Mouse (Mus musculus) skeletal muscle tissue, adult 2 months (tissue): ENCODE results near the gene Plac9a.
A peak's percentile ranks its signal among the peaks of the same experiment; 100 is the strongest.
"Not testable (repeated sequence)": the region's sequence is repeated elsewhere in the genome, so short reads cannot be mapped to it uniquely, and the experiment has no call there.

Experiments
- DNase-seq: peaks from one replicate; pipeline ENCODE4 v3.0.0-alpha.2; 2012; ENCODE audit warnings: low read depth, low spot score

Plac9a gene

GRCm38 (mm10) chr14:25903000-25903399 is at the start of gene Plac9a:
TSS of gene Plac9a (minus strand) at chr14:25903100.
- not testable (repeated sequence) for DNase-seq

GRCm38 (mm10) chr14:25938004-25938403 is 35.1 kb upstream of the Plac9a start, which contains the start of gene Cphx1:
TSS of gene Cphx1 (plus strand) at chr14:25938304.
- DNase-seq = not testable (repeated sequence)

- not testable (repeated sequence) for DNase-seq
Measured at GRCm38 (mm10) chr14:25936867-25937630, 34.1 kb upstream of the Plac9a start.

GRCm38 (mm10) chr14:25927562-25927881 is 24.6 kb upstream of the Plac9a start, which contains the start of gene Tmem254a:
TSS of gene Tmem254a (minus strand) at chr14:25927672.
- DNase-seq = not testable (repeated sequence)

DNA sequence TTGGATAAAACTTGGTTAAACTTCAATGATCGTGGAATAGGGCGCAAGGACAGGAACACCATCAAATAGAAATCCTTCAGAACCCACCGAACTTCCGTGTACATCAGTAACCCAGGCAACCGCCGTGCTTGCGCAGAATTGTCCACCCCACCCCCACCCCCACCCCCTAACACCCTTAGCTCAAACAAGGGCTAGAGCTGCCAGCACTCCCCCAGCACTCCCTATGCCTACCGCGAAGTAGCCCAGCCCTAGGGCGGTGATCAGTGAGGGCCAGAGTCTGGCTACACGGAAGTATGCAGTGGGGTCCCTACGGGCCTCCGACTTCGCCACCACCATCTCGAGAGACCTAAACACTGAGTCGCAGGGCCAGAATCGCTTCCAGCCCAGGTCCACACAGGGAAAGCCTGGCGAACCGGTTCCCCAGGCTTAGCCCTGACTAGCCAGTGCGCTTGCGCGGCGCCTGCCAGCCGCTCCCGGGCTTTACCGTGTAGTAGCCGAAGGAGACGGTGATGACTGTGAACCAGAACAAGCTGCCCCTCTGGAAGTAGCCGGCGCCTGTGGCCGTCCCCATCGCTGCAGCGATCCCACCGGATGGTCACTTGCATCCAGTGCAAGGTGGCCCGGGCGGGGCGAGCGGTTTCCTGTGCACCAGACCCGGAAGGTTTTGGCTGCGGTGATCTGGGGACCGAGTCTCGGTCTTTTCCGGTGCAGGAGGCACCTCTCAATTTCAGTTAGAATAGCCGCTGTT is 24.1 kb upstream of the Plac9a start:
- not testable (repeated sequence) for DNase-seq

DNA sequence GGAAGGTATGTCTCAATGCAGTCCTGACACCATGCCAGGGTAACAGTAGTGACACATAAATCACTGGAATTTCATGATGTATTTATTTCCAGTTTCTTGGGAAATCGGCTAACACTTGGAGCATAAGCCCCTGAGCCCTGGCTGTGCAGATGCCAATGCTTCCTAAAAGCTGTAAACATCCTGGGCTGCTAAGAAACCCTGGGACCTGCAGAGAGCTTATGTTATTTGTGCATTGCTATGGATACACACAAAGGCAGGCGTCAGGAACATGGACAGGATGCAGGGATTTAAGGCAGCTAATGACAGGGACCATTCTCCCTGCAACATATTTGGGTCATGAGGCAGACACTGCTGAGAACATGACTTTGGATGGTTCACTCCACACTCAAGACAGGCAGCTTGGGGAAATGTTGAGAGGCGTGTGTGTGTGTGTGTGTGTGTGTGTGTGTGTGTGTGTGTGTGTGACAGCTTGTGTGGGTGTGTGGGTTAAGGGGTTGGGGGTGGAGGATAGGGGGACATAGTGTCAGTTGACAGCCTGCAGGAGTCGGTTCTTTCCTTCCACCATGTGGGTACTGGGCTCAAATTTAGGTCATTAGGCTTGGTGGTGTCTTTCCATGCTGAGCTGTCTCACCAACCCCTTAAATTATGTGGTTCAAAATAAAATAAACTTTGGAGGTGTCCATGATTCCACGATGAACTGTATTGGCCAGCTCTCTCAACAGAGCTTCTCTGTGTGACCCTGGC is 15.7 kb upstream of the Plac9a start:
- DNase-seq = not testable (repeated sequence)

DNA sequence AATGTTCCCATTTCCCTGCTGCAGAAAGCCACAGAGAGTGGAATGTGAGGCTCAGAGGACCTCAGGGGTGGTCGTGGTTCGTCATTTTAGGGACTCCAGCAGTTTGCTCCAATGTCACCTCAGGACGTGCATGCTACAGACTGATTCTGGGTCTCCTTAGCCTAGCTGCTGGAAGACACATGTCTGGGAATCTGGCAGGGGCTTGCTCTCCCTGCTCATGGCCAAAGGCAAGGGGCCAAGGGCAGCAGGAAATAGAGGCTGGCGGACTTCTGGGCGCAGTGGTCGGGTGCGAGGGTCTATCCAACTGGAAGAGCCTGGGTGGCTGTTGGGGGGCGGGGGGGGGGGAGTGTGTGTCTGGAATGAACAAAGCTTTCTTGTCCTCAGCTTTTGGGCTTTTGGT is 6.1 kb upstream of the Plac9a start:
- DNase-seq = not testable (repeated sequence)

DNA sequence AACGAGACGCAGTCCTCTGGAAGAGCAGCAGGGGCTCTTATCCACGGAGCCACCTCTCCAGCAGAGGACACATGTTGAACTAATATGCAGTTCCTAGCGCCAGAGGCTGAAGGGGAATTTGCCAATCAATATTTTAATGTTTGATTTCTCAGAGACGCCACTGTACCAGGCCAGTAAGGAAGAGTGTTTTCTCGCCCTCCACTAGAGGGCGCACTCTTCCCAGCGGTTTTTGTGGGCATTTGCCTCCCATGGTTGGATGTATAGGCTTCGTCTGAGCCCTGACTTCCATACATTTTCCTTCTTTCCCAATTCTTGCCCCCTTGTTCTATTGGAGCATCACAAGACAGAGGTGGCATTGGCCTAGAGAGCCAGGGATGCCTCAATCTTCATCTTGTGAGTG is 4.4 kb upstream of the Plac9a start:
- not testable (repeated sequence) for DNase-seq

DNA sequence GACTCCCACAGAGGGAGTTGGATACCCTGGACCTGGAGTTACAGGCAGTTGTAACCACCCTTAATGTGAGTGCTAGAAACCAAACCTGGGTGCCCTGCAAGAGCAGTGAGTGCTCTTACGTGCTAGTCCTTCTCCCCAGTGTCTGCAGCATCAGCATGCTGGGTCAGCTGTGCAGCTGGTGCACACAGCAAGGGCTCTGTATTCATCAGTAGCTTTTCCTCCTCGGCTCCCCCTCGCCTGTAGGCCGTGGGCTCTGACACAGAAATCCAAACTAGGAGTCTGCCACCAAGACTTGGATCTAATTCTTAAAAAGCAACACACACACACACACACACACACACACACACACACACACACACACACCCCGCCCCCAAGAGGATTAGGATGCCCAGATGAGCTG is 2.3 kb upstream of the Plac9a start:
- not testable (repeated sequence) for DNase-seq

GRCm38 (mm10) chr14:25895686-25896085 is 7.2 kb downstream of the Plac9a start:
- not testable (repeated sequence) for DNase-seq

DNA sequence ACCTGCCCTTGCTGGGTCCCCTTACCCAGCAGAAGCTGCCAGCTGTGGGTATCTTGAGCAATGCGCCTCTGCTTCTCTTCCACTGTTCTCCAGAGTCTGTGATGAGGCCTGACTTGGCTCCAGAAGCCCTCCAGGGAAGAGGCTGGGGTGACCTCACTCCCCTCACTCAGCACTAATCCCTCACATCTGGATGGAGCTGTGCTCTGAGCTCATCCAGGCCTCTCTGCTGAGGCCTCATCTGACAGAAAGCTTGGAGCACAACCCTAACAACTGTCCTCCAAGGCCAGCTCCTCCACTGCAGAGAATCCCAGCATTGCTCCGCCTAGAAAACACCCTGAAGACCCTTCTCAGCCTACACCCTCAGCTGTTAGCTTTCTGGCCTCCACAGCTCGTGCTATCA is 8.3 kb downstream of the Plac9a start:
- DNase-seq = not testable (repeated sequence)

DNA sequence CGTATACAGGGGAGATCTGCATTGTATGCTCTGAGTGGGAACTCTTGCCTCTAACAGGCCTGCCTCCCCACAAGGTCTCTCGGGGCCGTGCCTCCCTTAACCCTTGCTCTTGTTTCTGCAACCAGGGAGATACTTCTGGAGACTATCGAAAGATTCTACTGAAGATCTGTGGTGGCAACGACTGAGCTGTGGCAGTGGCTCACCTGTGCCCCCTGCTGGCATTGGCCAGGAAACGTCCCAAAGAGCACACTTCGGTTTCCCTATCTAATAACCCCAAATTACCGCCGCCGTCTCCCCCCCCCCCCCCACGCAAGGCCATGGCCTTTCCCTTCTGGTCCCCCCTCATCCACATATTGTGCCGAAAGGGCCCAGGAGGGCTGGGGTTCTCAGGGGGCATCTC is 17.0 kb downstream of the Plac9a start:
- not testable (repeated sequence) for DNase-seq

DNA sequence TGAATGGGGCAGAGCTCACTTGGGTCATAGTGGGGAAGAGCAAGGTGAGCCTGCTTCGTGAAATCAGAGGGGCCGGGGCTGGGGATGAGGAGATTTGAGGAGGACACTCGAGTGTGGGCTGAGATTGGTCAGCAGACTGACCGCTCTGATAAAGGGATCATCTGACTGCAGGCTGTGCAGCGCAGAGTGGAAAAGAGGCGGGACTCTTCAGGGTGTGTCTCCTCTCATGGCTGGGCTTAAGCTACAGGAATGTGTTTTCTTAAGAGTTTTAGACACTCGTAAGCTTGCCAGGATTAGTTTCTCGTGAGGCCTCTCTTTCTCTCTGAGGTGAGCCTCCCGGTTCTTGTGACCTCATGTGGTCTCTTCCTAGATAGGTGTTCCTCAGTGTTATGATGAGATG is 21.1 kb downstream of the Plac9a start:
- not testable (repeated sequence) for DNase-seq

- DNase-seq = not testable (repeated sequence)
Measured at GRCm38 (mm10) chr14:25876640-25877039, 26.3 kb downstream of the Plac9a start.

DNA sequence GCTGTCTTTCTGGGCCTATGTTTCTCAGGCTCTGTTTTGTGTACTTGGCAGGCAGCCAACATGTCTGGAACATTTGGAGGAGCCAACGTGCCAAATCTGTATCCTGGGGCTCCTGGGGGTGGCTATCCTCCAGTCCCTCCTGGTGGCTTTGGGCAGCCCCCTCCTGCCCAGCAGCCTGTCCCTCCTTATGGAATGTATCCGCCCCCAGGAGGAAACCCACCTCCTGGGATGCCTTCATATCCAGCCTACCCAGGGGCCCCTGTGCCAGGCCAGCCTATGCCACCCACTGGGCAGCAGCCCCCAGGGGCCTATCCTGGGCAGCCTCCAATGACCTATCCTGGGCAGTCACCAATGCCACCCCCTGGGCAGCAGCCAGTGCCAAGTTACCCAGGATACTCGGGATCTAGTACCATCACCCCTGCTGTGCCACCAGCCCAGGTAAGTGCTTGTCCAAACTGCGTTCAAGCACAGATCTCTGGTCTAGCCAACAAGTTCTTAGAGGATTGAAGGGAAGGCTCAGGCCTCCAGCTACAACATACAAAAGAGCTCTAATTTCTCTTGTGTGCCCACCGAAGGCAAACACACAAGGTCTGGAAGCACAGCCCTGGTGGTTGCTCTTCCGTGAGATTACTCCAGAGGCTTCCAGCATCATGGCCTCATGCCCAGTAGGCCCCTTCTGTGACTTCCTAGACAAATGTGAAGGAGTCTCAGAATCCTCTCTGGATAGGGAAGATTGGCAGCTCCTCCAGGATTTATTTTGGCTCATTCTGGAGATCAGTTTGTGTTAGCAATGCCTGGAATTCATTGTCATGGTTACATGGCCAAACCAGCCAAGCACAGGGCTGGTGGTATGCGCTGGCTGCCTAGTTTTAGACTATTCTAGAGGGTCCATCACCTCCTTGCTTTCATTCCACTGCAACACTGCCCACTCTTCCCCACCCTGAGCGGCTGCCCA is 30.2 kb downstream of the Plac9a start:
- no peak for DNase-seq

DNA sequence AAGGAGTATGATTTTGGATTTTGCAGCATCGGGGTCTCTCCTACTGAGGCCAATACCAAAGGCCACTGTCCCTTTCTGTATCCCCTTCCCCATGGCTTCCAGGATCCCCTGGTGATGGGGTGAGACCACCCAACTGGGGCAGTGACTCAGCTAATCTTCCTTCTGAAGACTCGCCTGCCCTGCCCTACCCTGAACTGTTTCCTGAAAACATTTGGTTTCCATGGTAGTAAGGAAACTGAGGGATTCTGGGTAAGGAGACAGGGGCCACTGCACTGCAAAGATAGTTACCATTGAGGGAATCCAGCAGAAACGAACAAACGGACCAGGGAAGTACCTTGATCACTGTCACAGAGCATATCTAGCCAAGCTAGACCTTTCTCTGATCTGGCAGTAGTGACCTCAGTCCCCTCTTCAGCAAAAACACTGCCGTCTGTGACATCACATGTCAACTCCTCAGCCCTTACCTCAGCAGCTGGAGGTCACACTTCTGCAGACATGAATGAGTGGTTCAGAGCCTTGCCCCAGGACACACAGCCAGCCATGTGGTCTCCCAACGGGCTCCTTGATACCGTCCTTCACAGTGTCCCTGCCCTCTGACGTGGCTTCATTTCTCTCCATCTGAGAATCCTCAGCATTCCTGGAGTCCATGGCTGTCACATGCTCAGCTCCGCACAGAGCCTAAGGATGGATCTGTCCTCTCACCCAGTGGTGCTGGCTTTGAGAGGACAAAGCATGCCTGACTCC is 33.6 kb downstream of the Plac9a start:
- DNase-seq = no peak

GRCm38 (mm10) chr14:25868706-25869105 is 34.2 kb downstream of the Plac9a start:
- no peak for DNase-seq

DNA sequence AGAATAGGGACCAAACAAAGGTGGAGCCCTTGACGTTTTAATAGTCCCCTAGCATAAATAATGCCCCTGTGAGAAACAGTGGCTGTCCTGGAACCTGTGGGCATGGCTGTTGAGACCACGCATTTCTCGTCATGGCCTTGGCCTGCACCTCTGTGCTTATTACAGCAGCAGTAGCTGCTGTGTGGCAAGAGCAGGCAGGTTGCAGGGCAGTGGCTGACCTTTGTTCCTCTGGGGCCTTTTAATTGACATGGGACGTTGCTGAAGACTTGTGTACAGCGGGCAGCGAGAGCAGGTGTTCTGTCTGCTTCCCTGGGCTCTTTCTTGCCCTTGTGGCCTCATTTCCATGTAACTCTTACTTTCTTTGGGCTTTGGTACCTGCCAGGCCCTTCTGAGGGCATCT is 35.1 kb downstream of the Plac9a start:
- DNase-seq = peak; percentile 50

DNA sequence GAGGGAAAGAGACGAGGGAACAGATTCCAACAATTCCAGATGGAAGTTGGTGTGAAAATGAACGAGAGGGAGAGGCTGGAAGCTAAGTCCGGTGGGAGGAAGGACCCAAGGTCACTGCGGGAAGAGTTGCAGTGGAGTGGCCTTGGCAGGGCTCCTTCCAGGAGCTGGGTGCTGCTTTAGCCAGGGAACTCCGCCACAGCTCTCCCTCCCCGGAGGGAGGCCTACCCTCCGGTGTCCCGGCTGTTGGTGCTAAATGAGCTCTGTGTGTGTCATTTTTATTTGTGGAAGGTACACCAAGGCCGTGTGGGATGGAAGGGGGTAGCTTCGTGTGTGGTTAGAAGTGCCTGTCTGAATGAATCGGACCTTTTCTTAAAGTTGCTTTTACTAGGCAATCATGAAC is 36.1 kb downstream of the Plac9a start:
- peak; percentile 80 for DNase-seq

DNA sequence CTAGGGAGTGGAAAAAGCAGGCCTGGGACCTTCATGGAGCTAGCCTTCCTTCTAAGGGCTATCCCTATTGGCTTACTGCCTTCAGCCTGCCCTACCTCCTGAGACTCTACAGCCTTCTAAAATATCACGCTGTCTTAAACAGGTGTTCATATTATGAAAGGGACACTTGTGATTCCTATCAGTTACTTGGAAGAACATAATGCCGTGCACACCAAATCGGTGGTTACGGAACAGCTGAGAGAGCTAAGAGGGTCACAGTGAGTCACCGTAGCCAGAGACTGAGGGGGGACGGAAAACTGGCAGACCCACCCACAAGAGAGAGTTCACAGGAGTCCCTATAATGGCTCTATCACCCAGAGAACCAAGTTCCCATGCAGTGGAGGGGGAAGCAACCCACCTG is 36.5 kb downstream of the Plac9a start:
- DNase-seq = peak; percentile 86
